Mouse (Mus musculus) spleen, adult 2 months (tissue): Measurements from ENCODE around the gene Jph3. TPM values are rescaled to one million over a fixed set of nuclear protein-coding genes. Genes with fewer than 3 reads are reported as not detected.

Experiments
- DNase-seq, 2 experiments: peaks; one replicate each; pipeline versions ENCODE4 v3.0.0 to v3.0.0-alpha.2; 2012 to 2021; ENCODE audit warnings: low spot score in 2 of 2, low read depth in 1 of 2
- H3K27ac ChIP-seq: fragments of 200-500 bp; 2 replicates; pipeline ENCODE4 v1.5.1; 2012; ENCODE audit warnings: low read length, inconsistent platforms; ENCODE audit not compliant: insufficient read depth
- H3K27me3 ChIP-seq: fragments of 200-500 bp; 2 replicates; pipeline ENCODE4 v1.6.1; 2012; ENCODE audit warnings: mild to moderate bottlenecking, moderate library complexity, low read length, inconsistent platforms; ENCODE audit not compliant: control insufficient read depth, insufficient read depth
- H3K36me3 ChIP-seq: fragments of 200-500 bp; 2 replicates; pipeline ENCODE4 v1.6.1; 2012; ENCODE audit warnings: mild to moderate bottlenecking, low read length, inconsistent platforms; ENCODE audit not compliant: control insufficient read depth, insufficient read depth
- H3K4me1 ChIP-seq: fragments of 200-500 bp; 2 replicates; pipeline ENCODE4 v1.6.1; 2011; ENCODE audit warnings: inconsistent platforms; ENCODE audit not compliant: control insufficient read depth, insufficient read depth, insufficient read length
- H3K4me3 ChIP-seq: fragments of 200-500 bp; 2 replicates; pipeline ENCODE4 v1.5.1; 2011; ENCODE audit warnings: mild to moderate bottlenecking, inconsistent platforms; ENCODE audit not compliant: insufficient read depth, insufficient read length; ENCODE audit errors: extremely low read depth
- CTCF ChIP-seq: fragments of 200-500 bp; IDR thresholded peaks from 2 replicates; pipeline ENCODE4 v1.5.1; 2011; ENCODE audit warnings: mild to moderate bottlenecking, inconsistent platforms; ENCODE audit not compliant: insufficient read depth, insufficient read length, insufficient replicate concordance; ENCODE audit errors: extremely low read depth
- POLR2A ChIP-seq: fragments of 200-500 bp; IDR thresholded peaks from 2 replicates; pipeline ENCODE4 v1.6.1; 2011; ENCODE audit warnings: low read depth, low read length, inconsistent platforms
- WGBS: fragments of 180-500 bp; shearing (Covaris S2); methylation state at CpG from one replicate; pipeline ENCODE4 v1.1.7; 2018; 5-methylcytosine and 5-hydroxymethylcytosine counted together
- polyA plus RNA-seq: library from polyadenylated mRNA; depleted of rRNA; stranded (reverse); fragments of >200 nt; gene quantifications from 2 replicates; pipeline ENCODE4 v1.2.3, GENCODE M21; 2012

Jph3 gene
- polyA plus RNA-seq, 1 experiment = 0.02 TPM

DNA sequence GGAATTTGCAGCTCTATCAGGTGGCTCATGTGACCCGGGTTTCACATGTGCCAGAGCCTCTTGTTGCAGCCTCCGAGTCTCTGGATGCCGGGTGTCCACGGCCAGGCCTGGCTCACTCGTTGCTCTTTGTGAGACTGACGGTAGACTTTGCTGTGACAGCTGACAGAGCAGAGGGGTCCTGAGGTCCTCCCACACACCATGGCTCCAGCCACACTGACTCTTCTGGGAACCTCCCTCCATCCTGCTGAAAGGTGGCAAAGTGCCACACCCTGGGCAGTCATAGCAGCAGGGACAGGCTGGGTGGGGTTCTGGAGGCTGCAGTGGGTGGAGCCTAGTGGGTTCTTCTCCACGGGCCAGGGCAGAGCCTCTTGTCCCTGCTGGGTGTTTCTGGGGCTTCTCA is 31.1 kb downstream of the Jph3 start:
- TF ChIP-seq CTCF (no peak), POLR2A (no peak)
- H3K27me3 ChIP-seq = no peaks in the 10 kb centered on the region
- WGBS = 75% methylated on average over 7 of the region's 7 CpGs
- H3K27ac ChIP-seq = no peak overlapping the region
- no peaks in the 10 kb centered on the region for H3K4me1 ChIP-seq
- H3K4me3 ChIP-seq = no peak overlapping the region
- H3K36me3 ChIP-seq = no peaks in the 10 kb centered on the region
- DNase-seq = no peak

DNA sequence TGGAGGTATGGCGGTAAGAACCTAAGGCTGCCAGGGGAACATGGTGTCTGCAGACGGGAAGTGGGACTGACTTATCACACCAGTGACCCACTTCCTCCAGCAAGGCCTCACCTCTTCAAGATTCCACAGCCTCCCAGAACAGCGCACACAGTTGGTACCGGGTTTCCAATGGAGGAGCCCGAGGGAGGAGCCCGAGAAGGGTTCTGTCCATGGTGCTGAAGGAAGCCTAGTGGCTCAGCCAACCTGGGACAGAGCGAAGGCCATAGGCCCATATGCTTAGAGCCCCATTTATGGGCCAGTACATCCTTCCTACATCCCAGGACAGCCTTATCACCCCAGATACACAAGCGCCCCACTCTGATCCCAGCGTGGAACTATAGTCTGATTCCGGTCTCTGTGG is 32.1 kb downstream of the Jph3 start:
- H3K36me3 ChIP-seq = no peaks in the 10 kb centered on the region
- H3K27ac ChIP-seq = no peak overlapping the region
- 34% methylated on average over 10 of the region's 10 CpGs for WGBS
- no peak overlapping the region for H3K4me3 ChIP-seq
- no peak for DNase-seq
- H3K27me3 ChIP-seq = no peaks in the 10 kb centered on the region
- H3K4me1 ChIP-seq = no peaks in the 10 kb centered on the region
- TF ChIP-seq CTCF (no peak), POLR2A (no peak)

DNA sequence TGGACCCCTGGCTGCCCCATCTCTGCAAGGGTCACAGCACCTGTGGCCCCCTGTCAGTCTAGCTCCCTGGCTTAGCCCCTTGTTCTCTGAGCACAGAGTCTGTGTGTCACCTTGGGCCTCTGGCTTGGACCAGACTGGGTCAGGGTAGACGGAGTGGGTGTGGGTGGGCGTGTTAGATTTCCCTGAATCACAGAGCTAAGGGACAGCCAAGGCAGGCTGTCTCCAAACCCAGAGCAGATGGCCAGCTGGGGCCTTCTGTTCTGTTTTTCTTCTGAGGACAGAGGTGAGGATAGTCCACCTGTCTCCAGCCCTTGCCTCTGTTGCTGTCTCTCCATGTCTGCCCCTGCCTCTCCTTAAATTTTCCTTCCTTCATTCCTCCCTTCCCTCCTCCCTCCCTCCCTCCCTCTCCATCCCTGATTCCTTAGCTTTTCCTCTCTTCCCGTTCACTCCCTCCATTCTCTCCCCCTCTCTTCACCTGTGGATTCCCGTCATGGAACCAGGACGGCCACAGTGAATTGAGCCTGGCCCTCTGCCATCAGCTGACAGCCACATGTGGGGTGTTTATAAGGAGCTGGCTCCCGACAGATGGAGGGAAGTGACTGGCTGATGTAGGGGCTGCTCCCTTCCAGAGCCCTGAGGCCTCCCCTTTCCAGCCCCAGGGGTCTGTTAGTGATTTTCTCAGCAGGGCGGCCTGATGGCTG is 33.7 kb downstream of the Jph3 start:
- WGBS = 68% methylated on average over 7 of the region's 7 CpGs
- DNase-seq = no peak
- H3K27me3 ChIP-seq = no peaks in the 10 kb centered on the region
- H3K36me3 ChIP-seq = no peaks in the 10 kb centered on the region
- no peaks in the 10 kb centered on the region for H3K4me1 ChIP-seq
- H3K4me3 ChIP-seq = no peak overlapping the region
- TF ChIP-seq CTCF = no peak
- TF ChIP-seq POLR2A = no peak
- no peak overlapping the region for H3K27ac ChIP-seq

DNA sequence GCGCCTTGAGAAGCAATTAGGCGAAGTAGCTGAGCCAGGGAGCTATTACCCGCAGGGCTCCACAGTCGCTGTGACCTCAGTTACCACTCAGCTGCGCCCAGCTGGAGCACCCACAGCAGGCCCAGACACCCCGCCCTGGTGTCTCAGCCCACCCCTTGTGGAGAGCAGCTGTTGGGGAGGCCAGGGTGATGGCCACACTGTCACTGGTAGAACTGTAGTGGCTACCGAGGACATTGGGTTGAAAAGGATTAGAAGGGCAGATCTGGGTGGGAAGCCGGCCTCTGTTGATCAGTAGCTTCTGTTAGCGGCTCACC is 34.2 kb downstream of the Jph3 start:
- Histone ChIP-seq H3K4me1 (no peaks in the 10 kb centered on the region), H3K27ac (no peak overlapping the region), H3K4me3 (no peak overlapping the region), H3K36me3 (no peaks in the 10 kb centered on the region), H3K27me3 (no peaks in the 10 kb centered on the region)
- no peak for TF ChIP-seq CTCF
- TF ChIP-seq POLR2A = no peak
- WGBS = 82% methylated on average over 9 of the region's 9 CpGs
- DNase-seq = no peak

DNA sequence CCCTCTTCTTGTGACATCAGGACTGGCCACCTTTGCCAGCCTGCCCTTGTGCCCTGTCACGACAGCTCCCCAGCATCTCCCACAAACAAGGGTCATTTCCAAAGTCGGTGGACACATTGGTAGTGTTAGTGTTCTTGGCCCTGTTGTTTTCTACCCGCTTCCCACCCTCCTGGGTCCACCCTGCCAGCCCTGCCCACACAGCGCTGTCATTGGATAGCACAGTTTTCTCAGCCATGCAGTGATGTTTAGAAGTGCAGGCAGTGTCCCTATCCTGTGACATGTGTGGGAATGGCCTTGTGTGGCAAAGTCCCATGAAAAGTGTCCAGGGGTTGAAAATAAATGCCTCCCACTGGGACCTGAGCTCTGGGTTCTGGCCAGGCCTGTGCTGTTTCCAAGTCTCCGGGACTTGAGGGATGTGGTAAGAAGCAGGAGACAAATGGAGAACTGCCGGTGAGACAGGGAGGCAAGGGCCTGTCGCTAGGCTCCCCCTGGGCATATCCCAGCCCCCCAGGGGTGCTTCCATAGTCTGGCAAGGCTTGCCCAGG is 36.2 kb downstream of the Jph3 start:
- no peak overlapping the region for H3K27ac ChIP-seq
- H3K4me3 ChIP-seq = no peak overlapping the region
- H3K4me1 ChIP-seq = no peaks in the 10 kb centered on the region
- no peaks in the 10 kb centered on the region for H3K36me3 ChIP-seq
- DNase-seq = no peak
- WGBS = 74% methylated on average over 7 of the region's 7 CpGs
- no peaks in the 10 kb centered on the region for H3K27me3 ChIP-seq
- no peak for TF ChIP-seq POLR2A
- no peak for TF ChIP-seq CTCF

DNA sequence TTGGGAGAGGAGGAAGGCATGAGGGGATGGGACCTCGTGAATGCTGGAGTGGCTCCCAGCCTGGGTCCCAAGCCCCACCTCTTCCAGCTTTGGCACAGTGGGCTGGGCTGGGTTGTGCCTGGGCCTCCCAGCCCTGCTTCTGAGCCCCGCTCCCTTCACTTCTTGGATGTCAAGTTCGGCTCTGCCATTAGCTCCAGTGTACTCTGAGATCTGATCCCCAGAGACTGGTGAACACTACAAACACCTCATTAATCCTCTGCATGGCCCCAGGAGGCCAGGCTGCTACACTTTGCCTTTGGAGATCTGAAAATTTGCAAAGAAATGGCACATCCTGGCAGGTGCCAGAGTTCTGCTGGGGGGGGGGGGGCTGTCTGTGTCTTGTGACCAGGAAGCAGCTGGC is 39.7 kb downstream of the Jph3 start:
- no peak for DNase-seq
- Histone ChIP-seq H3K36me3 (no peaks in the 10 kb centered on the region), H3K27me3 (no peaks in the 10 kb centered on the region), H3K4me1 (no peaks in the 10 kb centered on the region), H3K27ac (no peak overlapping the region), H3K4me3 (no peak overlapping the region)
- no peak for TF ChIP-seq POLR2A
- no peak for TF ChIP-seq CTCF
- WGBS = 63% methylated on average over 3 of the region's 3 CpGs

DNA sequence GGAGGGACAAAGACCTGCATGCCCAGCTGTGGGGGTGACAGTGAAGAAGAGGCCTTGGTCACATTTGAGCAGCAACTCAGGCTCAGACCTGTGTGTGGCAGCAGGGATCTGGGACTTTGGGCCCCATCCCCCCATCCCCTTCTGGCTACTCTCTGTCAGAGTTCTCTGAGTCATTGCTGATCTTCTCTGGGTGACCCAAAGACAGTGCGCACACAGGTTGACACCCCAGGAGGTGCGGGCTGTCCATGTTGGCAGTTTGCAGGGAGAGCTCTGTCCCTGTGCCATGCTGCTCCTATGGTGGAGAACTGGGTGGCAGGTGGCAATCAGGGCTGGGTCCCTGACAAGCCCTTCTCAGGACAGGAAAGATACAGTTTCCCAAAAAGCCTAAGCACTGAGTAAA is 40.2 kb downstream of the Jph3 start:
- 87% methylated on average over 2 of the region's 2 CpGs for WGBS
- DNase-seq = no peak
- Histone ChIP-seq H3K4me1 (no peaks in the 10 kb centered on the region), H3K4me3 (no peak overlapping the region), H3K27me3 (no peaks in the 10 kb centered on the region), H3K27ac (no peak overlapping the region), H3K36me3 (no peaks in the 10 kb centered on the region)
- TF ChIP-seq POLR2A = no peak
- no peak for TF ChIP-seq CTCF
